Mouse (Mus musculus) erythroblast, embryonic 14.5 days (primary cell): ENCODE measurements around the gene Hfe2.

Experiments used
- GATA1 ChIP-seq: IDR thresholded peaks from 2 replicates; pipeline ENCODE4 v1.6.1; 2012; ENCODE audit warnings: low read length, inconsistent platforms, mixed read lengths
- TAL1 ChIP-seq: IDR thresholded peaks from 3 replicates; pipeline ENCODE4 v1.6.1; 2012; ENCODE audit warnings: low read length, inconsistent platforms, mixed read lengths

GRCm38 (mm10) chr3:96540740-96541139, 15.8 kb downstream of the Hfe2 start:
- TF ChIP-seq GATA1 (no peak), TAL1 (no peak)
